Mouse (Mus musculus) megakaryocyte, embryonic 14.5 days (primary cell): ENCODE data around the gene Rasd1. TPM values are rescaled to one million over a fixed set of nuclear protein-coding genes. Genes with fewer than 3 reads are reported as not detected.
"Not testable (repeated sequence)": the region's sequence is repeated elsewhere in the genome, so short reads cannot be mapped to it uniquely, and the experiment has no call there.

ENCODE experiments used
- H3K27me3 ChIP-seq: replicated peaks from 2 replicates; pipeline ENCODE3; 2012; ENCODE audit warnings: inconsistent platforms
- H3K36me3 ChIP-seq: replicated peaks from 2 replicates; pipeline ENCODE3; 2012; ENCODE audit warnings: low read length, inconsistent platforms, mixed read lengths
- H3K4me1 ChIP-seq: 2 replicates; pipeline ENCODE4 v1.6.1; 2012; ENCODE audit warnings: inconsistent platforms
- H3K4me3 ChIP-seq: replicated peaks from 2 replicates; pipeline ENCODE3; 2012; ENCODE audit warnings: moderate library complexity, mild to moderate bottlenecking, inconsistent platforms
- H3K9me3 ChIP-seq: 2 replicates; pipeline ENCODE4 v1.6.1; 2012; ENCODE audit warnings: inconsistent platforms
- FLI1 ChIP-seq: IDR thresholded peaks from 2 replicates; pipeline ENCODE4 v1.6.1; 2012; ENCODE audit warnings: low read length, inconsistent platforms, mixed read lengths
- GATA1 ChIP-seq: IDR thresholded peaks from 3 replicates; pipeline ENCODE4 v1.6.1; 2012; ENCODE audit warnings: mixed read lengths, low read length, inconsistent platforms, borderline replicate concordance
- polyA plus RNA-seq: library from polyadenylated mRNA; stranded (reverse); fragments of >175 nt; gene quantifications from 2 replicates; pipeline ENCODE4 v1.2.3, GENCODE M21; 2012; ENCODE audit warnings: low replicate concordance; ENCODE audit not compliant: insufficient read depth

Rasd1 gene
- polyA plus RNA-seq, 1 experiment, result 17.3 TPM

GRCm38 (mm10) chr11:59961338-59961875, 3.3 kb downstream of the Rasd1 start:
- no peaks in the 10 kb centered on the region for H3K27me3 ChIP-seq
- no peaks in the 10 kb centered on the region for H3K9me3 ChIP-seq
- H3K36me3 ChIP-seq, result peaks cover 72% of the 10 kb centered on the region
- TF ChIP-seq FLI1, result no peak
- TF ChIP-seq GATA1, result no peak
- H3K4me1 ChIP-seq, result peaks cover 96% of the 10 kb centered on the region
- peak overlapping the region; percentile 30 for H3K4me3 ChIP-seq

GRCm38 (mm10) chr11:59960476-59961337, 4.0 kb downstream of the Rasd1 start:
- Histone ChIP-seq H3K36me3 (peaks cover 78% of the 10 kb centered on the region), H3K27me3 (no peaks in the 10 kb centered on the region), H3K4me3 (no peak overlapping the region), H3K4me1 (peaks cover 94% of the 10 kb centered on the region), H3K9me3 (no peaks in the 10 kb centered on the region)
- TF ChIP-seq GATA1 (no peak), FLI1 (no peak)

DNA sequence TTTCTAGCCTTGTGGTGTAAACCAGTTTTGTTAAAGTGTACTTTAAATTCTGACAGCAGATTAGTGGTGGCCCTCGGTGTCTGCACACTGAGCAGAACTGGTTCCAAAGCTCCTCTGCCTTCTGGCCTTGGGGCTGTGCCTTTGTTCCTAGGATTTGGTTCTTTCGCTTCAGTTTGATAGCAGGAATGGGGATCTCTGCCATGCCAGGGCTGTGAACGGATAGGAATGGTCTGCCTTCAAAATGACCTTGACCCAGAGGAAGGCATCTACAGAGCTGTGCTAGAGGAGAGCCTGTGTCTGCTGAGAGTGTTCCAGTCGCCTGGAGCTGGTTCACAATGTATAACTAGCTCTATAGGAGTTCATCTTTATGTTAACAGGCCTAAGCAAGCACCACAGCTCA, 5.3 kb downstream of the Rasd1 start:
- Histone ChIP-seq H3K4me3 (no peak overlapping the region), H3K9me3 (no peaks in the 10 kb centered on the region), H3K36me3 (peaks cover 90% of the 10 kb centered on the region), H3K4me1 (peaks cover 99% of the 10 kb centered on the region), H3K27me3 (no peaks in the 10 kb centered on the region)
- no peak for TF ChIP-seq GATA1
- no peak for TF ChIP-seq FLI1

DNA sequence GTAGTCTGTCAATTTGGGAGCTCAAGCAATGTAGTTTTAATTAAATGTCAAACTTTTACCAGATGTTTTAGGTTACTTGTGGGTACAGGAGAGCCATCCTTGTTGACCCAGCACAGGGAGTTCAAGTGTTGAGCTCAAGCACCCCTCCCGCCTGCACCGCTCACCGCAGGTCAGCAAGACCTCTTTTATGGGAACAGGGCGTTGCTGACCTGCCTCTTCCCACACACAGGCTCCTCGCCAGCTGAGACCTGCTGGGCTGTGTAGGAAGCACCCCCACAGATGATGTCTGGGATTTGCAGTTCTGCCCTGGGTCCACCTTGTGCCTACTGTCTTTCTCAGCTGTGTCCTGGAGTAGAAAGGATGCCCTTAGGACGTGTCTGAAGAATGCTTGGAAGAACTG, 8.0 kb downstream of the Rasd1 start:
- Histone ChIP-seq H3K9me3 (no peaks in the 10 kb centered on the region), H3K4me3 (no peak overlapping the region), H3K36me3 (peaks cover 89% of the 10 kb centered on the region), H3K4me1 (peaks cover 99% of the 10 kb centered on the region), H3K27me3 (no peaks in the 10 kb centered on the region)
- TF ChIP-seq FLI1, result no peak
- no peak for TF ChIP-seq GATA1

GRCm38 (mm10) chr11:59952892-59953291, 11.9 kb downstream of the Rasd1 start:
- no peaks in the 10 kb centered on the region for H3K27me3 ChIP-seq
- TF ChIP-seq GATA1, result no peak
- TF ChIP-seq FLI1, result no peak

GRCm38 (mm10) chr11:59948401-59948767, 16.4 kb downstream of the Rasd1 start:
- peaks cover 73% of the 10 kb centered on the region for H3K4me1 ChIP-seq
- TF ChIP-seq FLI1 (no peak), GATA1 (no peak)
- H3K36me3 ChIP-seq, result peaks cover 35% of the 10 kb centered on the region
- peak overlapping the region; percentile 96 for H3K4me3 ChIP-seq
- no peaks in the 10 kb centered on the region for H3K27me3 ChIP-seq
- H3K9me3 ChIP-seq, result no peaks in the 10 kb centered on the region

More at GRCm38 (mm10) chr11:59952892-59953291, 11.9 kb downstream of the Rasd1 start:
- Histone ChIP-seq H3K9me3 (no peaks in the 10 kb centered on the region), H3K4me3 (no peak overlapping the region), H3K36me3 (peaks cover 75% of the 10 kb centered on the region), H3K4me1 (peaks cover 94% of the 10 kb centered on the region)

DNA sequence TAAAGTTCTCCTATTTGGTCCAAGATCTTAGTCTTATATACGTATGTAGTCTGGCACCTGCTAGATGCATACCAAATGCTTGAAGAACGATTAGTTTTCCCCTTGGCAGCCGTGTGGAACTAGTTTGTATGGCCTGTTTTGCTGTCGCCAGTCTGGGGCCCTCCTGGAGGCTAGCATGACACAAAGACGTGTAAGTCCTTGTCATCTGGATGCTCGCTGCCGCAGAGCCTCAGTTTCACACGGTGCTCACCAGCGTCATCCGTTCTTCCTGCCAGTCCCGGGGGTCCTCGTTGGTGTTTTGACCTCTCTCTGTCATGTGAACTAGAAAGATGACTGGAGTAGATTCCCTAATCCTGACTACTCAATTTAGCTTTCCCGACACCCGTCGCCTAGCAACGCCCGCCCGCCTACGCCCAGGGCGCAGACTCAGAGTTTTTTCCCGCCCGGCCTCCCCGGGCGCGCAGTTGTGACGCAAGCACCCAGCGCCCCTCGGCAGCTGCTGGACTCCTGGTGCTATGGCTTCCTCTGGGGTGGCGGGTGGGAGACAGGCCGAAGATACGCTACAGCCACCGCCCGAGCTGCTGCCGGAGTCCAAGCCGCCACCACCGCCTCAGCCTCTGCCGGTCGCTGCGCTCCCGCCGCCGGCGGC, 16.9 kb downstream of the Rasd1 start, which contains the start of gene Med9:
Med9 (plus strand) TSS at position 455 of the 649 bp plus-strand sequence.
- Histone ChIP-seq H3K4me3 (peak within 1 kb of the TSS; percentile 96), H3K9me3 (no peaks in the 10 kb centered on the region), H3K4me1 (peaks cover 68% of the 10 kb centered on the region), H3K36me3 (peaks cover 31% of the 10 kb centered on the region), H3K27me3 (no peaks in the 10 kb centered on the region)
- no peak for TF ChIP-seq FLI1

- H3K4me3 ChIP-seq, H3K9me3 ChIP-seq, H3K27me3 ChIP-seq, H3K36me3 ChIP-seq: not testable (repeated sequence)
- H3K4me1 ChIP-seq, result peaks cover 68% of the 10 kb centered on the region
Measured at GRCm38 (mm10) chr11:59944855-59945254, 19.9 kb downstream of the Rasd1 start.

DNA sequence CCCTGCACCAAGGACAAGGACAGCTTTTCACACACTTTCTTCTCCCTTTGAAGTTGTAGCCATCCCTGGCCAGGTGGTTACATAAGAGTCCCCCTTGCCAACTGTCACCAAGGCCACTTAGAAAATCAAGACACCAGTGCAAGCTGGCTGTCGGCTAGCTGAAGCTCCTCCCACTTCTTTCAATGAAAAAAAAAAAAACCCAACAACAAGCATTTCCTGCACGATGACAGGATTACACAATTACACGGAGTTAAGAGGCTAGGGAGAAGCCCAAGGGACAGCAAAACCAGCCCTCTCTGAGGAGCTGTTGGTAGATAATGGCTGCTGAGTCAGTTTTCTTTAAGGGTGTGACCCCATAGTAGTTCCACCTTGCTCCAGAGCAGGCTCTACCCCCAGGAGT, 23.4 kb downstream of the Rasd1 start:
- Histone ChIP-seq H3K27me3 (no peaks in the 10 kb centered on the region), H3K9me3 (no peaks in the 10 kb centered on the region), H3K4me3 (peak overlapping the region; percentile 68), H3K36me3 (peaks cover 6% of the 10 kb centered on the region), H3K4me1 (peaks cover 74% of the 10 kb centered on the region)
- TF ChIP-seq FLI1, result no peak
- TF ChIP-seq GATA1, result no peak

DNA sequence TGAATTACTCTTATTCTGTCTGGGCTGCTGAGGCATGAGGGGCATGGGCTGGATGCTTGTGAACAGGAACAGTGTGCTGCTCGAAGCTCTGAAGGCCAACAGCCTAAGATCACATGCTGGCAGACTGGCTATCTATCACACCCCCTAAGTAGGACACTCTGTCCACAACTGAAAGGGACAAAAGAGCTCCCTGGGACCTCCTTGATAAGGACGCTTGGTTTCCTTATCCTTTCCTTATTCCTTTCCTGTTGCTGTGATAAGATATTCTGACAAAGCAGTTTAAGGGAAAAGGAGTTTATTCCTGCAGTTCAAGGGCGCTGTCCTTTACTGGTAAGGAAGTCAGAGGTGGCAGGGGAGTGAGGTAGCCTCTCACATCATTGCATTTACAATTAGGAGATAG, 24.1 kb downstream of the Rasd1 start:
- Histone ChIP-seq H3K4me1 (peaks cover 77% of the 10 kb centered on the region), H3K4me3 (peak overlapping the region; percentile 77), H3K36me3 (peaks cover 6% of the 10 kb centered on the region), H3K9me3 (no peaks in the 10 kb centered on the region), H3K27me3 (no peaks in the 10 kb centered on the region)
- TF ChIP-seq FLI1, result no peak
- no peak for TF ChIP-seq GATA1
